Mouse (Mus musculus) CD4-positive helper T cell, adult 2 months (primary cell): Measurements from ENCODE around the gene Arnt2.

Experiments used
- DNase-seq: peaks from one replicate; pipeline ENCODE4 v3.0.0-alpha.2; 2012; ENCODE audit warnings: low read depth, missing footprints, low spot score

The Arnt2 gene

DNA sequence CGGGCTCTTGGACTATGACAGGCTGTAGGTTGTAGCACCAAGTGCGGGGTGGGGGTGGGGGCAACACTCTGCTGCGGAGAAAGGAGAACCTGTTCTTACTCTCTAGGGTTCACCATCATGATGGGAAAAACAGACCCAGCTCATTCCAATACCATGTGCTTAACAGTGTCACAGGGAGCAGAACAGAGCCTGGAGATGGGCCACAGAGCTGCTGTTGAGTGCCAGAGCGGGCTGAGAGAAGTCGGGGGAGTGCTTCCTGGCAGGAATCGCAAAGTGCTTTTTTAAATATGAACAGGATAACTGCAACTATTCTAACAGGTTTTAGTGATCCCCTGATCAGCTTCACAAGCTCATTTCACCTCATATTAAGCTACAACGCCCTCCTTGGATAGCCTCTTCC lies 116.9 kb downstream of the Arnt2 start:
- DNase-seq, result no peak

GRCm38 (mm10) chr7:84287226-84287587 lies 122.8 kb downstream of the Arnt2 start:
- DNase-seq, result no peak

- DNase-seq, result no peak
Observed at GRCm38 (mm10) chr7:84286526-84287225, 123.3 kb downstream of the Arnt2 start.

DNA sequence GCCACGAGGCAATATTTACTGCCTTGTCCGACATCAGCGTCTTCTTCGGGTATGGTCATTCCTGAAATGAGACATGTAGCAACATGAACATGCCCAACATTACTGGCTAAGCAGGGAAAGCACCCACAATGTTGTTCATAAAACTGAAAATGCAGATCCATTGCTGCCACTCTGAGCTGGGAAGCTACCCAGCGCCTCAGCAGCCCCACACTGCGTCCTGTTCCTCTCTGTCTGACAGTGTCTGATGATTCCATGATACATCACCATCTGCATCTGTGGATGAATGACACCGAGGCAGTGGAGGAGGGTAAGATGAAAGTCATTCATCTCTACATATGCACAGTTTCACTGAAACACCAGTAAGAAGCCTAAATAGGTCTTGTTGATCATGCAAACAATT lies 124.2 kb downstream of the Arnt2 start:
- no peak for DNase-seq

- no peak for DNase-seq
Observed at GRCm38 (mm10) chr7:84284974-84285373, 125.0 kb downstream of the Arnt2 start.

- no peak for DNase-seq
Observed at GRCm38 (mm10) chr7:84282231-84282630, 127.7 kb downstream of the Arnt2 start.

GRCm38 (mm10) chr7:84279231-84279630 lies 130.7 kb downstream of the Arnt2 start:
- DNase-seq, result no peak

DNA sequence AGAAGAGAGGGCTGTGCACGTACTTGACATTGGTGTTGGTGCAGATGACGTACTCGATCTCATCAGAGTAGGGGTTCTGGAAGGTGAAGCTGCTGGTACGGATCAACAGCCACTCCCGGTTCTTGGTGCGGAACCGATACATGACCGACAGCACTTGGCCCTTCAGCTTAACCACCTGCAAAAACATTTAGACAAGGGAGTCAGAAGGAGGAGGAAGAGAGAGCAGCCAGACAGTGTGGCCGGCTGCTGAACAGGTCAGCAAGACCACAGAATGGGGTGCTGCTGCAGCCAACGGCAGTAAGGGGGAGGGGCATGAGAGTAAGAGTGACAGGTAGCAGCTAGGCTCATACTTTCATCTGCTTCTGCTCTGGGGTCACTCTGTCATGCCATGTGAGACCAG lies 134.7 kb downstream of the Arnt2 start:
- no peak for DNase-seq

- no peak for DNase-seq
Observed at GRCm38 (mm10) chr7:84273930-84274329, 136.0 kb downstream of the Arnt2 start.

GRCm38 (mm10) chr7:84272206-84272818 lies 137.7 kb downstream of the Arnt2 start:
- peak; percentile 72 for DNase-seq

GRCm38 (mm10) chr7:84271429-84271828 lies 138.5 kb downstream of the Arnt2 start:
- DNase-seq, result no peak

DNA sequence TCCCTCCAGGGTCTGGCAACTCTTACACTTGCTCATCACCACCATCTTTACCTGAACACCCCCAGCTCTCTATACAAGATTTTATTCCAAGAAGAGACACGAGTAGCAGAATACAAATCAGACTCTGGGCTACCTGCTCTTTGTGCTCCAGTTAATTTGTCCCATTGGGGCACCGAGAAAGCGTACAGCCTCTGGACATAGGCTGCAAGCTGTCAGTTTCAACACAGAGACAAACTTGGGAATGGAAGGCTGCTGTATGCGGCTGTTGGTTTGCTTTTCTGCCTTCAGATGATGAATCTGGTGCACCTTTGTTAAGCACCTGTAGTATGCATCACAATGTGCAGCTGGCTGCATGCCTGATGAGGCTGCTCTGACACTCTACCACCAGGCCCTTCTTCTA lies 146.5 kb downstream of the Arnt2 start:
- no peak for DNase-seq

DNA sequence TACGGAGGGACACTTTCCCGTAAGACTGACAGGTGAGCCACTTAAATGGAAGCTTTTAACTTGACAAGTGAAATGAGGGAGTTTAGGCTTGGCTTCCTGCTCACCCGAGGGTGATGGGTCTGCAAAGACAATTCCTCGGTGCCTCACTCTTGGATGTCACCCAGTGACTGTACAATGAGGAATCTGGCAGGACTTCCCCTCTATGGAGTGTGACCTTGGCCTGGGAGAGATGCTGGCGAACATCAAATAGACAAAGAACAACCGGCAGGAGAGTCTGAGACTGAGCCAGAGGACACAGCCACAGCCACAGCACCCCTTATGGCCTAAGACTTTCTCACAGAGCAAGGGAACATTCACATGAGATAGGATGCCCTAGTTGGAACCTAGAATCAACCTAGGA lies 148.6 kb downstream of the Arnt2 start:
- DNase-seq, result no peak

GRCm38 (mm10) chr7:84260401-84260800 lies 149.6 kb downstream of the Arnt2 start:
- no peak for DNase-seq

- DNase-seq, result no peak
Observed at GRCm38 (mm10) chr7:84259309-84259985, 150.5 kb downstream of the Arnt2 start.

DNA sequence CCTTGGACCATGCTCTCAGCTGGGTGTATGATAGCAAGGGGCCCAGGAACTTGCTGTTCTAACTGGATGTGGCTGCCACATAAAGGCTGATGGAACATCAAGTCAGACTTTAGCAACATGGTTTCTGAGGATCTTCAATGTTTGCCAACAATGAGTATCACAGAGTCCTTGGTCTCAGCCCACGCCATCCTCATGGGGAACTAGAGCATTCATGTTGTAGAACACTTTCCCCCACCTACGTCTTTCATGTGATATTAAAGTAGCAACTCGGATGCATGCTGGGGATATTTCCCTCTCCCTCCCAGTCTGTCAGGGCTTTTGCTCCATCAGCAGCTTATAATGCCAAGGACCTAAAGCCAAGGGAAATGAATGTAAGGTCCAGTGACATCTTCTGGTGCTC lies 153.3 kb downstream of the Arnt2 start:
- DNase-seq, result no peak

GRCm38 (mm10) chr7:84256245-84256644 lies 153.7 kb downstream of the Arnt2 start:
- DNase-seq, result no peak

DNA sequence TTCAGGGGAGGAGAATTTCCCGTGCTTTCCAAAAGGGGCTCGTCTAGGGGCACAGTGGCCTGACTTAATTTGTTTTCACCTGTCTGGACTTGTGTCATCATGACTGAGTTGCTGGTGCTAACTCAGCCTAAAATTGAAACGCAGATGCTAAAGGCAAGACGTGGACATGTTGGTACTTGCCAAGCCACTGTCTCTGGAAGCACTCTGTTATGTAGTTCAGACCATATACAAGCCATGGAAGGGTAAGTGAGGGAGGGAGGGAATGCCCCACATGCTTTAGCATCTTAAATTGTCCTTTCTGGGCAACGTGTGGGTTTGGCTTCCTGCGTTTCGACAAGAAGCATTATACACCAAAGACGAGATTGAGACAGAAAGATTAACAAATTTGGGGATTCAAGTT lies 155.1 kb downstream of the Arnt2 start:
- DNase-seq, result no peak

DNA sequence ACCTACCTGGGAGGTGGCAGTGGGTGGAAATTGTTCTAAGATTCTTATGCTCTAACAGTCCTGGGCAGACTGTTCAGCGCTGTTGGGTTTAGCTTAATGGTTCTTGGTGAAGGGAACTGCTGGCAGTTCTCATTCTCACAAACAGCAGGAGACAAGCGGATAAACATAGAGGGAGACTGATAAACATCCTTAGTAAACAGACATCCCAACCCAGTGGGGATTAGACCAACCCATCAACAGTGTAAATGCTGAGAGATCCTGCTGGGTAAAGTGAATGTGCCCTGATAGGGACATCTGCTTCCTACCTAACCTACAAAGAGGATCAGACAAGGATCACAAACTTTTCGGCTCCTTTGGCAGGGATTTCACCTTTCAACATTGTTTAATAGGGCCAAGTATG lies 155.7 kb downstream of the Arnt2 start:
- no peak for DNase-seq

DNA sequence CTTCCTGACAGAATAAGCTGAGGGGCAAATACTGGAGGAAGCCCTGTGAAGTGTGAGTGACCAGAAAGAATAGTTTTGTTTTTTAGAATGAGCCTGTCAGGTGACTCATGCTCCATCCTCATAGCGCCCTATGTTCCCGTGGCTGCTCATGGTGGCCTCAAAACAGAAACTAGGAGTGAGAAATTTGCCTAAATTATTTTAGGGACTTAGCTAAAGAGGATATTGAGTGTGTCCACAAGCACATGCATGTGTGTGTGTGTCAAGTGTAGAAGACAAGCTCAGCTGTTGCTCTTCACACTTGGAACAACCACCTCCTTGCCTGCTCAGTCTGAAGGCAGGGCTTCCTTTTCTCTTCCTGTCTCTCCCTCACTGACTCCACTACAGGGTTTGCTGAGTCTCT lies 158.3 kb downstream of the Arnt2 start:
- DNase-seq, result no peak

DNA sequence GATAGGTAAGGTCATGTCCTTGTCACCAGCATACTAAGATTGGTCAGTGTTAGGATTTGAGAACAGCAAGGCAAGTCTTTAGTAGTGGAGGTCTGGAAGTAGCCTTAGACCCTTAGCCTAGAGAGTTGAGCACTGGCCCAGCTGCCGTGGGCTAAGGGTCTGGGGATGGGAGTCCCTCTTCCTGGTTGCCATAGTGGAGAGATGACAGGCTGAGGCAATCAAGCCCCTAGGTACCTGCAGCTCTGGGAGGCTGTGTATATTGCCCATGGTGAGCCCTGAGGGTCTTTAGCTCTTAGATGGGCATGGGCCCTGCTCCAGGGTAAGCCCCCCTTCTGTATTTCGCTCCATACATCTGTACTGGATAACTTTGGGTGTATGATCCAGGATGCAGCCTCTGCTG lies 159.2 kb downstream of the Arnt2 start:
- DNase-seq, result no peak

DNA sequence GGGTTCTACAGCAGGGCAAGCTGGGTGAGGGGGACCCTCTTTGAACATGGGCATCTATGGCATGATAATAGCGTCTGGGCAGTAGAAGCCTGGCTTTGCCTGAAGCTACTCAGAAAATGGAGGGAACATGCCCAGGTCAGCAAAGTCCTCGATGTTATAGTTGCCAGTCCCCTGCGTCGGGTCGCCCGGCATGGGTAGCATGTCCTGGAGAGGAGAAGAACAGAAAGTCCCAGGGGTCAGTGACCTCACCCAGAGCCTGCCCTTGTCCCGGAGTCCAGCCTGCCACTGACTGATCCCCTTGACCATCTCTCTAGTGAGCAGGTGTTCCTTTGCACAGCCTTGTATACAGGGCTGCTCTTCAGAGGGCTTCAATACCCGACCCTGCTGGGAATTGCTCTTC lies 160.0 kb downstream of the Arnt2 start:
- DNase-seq, result no peak

- no peak for DNase-seq
Observed at GRCm38 (mm10) chr7:84249381-84249780, 160.6 kb downstream of the Arnt2 start.
